Mouse (Mus musculus) G1E (cell line): Measurements from ENCODE around the gene Car1.

Source experiments
- CTCF ChIP-seq: IDR thresholded peaks from 2 replicates; pipeline ENCODE4 v1.5.1; 2012; ENCODE audit warnings: low read depth, low read length, inconsistent platforms, mixed read lengths
- GATA1 ChIP-seq: IDR thresholded peaks from 2 replicates; pipeline ENCODE4 v1.6.1; 2012; ENCODE audit warnings: borderline replicate concordance, low read length, inconsistent platforms, mixed read lengths
- GATA2 ChIP-seq: IDR thresholded peaks from 2 replicates; pipeline ENCODE4 v1.6.1; 2012; ENCODE audit warnings: low read depth, low read length, inconsistent platforms, borderline replicate concordance
- POLR2AphosphoS5 ChIP-seq: IDR thresholded peaks from 2 replicates; pipeline ENCODE4 v1.6.1; 2012; ENCODE audit warnings: low read depth, low read length, inconsistent platforms; ENCODE audit not compliant: insufficient replicate concordance
- TAL1 ChIP-seq: conservative IDR thresholded peaks from 2 replicates; pipeline ENCODE4 v1.6.1; 2012; ENCODE audit warnings: low read depth, low read length, inconsistent platforms, mixed read lengths

GRCm38 (mm10) chr3:14857874-14858273 is 49.7 kb upstream of the Car1 start:
- no peak for TF ChIP-seq CTCF
- TF ChIP-seq TAL1 = no peak
- no peak for TF ChIP-seq GATA2
- no peak for TF ChIP-seq GATA1
- no peak for TF ChIP-seq POLR2AphosphoS5
